Mouse (Mus musculus) regulatory T cell (primary cell): ENCODE results near the gene D930020B18Rik.

Experiments used
- in situ Hi-C: fragments of 300-600 bp; cut with MboI, MseI; formaldehyde crosslinking; loops from one replicate; pipeline ENCODE4 v1.15.1; 2025; ENCODE audit warnings: high pct_unique_total_duplicates

The D930020B18Rik gene

GRCm38 (mm10) chr10:121641272-121642053 lies at the start of gene D930020B18Rik:
Gene D930020B18Rik (plus strand): TSS chr10:121641588.
- in situ Hi-C loops = no loop called here

- in situ Hi-C loops = no loop called here
Observed at GRCm38 (mm10) chr10:121596580-121596979, 44.8 kb upstream of the D930020B18Rik start.

GRCm38 (mm10) chr10:121601272-121601671 lies 40.1 kb upstream of the D930020B18Rik start:
- in situ Hi-C loops = loop anchor here (25.0 kb wide), 1 partner anchor 1511 kb away; no protein-coding TSS in a partner anchor

DNA sequence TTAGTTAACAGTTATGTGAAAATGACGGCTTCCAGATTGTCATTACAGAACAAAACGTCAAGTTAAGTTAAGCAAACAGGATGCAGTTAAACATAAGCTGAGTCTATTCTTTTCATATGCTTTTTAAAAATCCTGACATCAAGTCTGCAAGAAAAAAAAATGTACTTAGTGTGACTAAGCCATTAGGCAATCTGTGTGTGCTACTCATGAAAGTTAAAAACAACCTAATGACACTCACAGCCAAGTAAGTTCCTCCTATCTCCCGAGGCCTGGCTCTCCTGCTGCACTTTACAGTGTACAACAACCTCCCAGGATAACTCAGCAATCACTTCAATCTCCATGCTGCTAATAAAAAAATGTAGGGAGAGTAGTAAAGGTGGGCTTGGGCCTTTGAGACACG lies 37.8 kb upstream of the D930020B18Rik start:
- in situ Hi-C loops = loop anchor here (25.0 kb wide), 1 partner anchor 1509 kb away; no protein-coding TSS in a partner anchor

DNA sequence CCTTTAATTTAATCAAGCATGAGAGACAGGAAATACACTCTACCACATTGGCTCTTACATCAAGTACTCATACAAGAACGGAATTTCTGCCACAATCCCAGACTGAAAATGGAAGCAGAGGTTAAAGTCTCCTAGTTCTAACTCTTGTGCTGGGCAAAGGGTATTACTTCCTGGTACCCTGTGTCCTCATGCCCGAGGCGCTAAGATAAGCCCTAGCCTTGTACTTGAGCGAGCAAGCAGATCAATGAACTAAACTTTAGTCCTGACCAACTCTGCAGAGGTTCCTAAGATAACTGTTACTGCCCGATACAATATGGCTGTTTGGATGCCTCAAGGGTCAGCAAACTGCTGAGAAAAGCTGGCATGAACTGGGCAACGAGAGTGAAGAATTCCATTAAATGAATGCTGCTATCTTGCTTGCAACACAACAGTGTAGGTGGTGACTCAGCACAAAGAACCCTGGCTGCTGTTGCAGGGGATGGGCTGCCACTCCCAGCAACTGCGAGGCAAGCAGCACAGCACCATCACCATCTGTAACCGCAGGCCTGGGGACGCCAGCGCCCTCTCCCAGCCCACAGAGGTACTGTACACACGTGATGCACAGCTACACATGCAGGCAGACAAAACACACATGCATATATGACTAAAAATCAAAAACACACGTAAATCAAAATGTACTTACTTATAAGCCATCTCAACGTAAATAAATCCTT lies 36.6 kb upstream of the D930020B18Rik start:
- in situ Hi-C loops = loop anchor here (25.0 kb wide), 1 partner anchor 1508 kb away; no protein-coding TSS in a partner anchor

DNA sequence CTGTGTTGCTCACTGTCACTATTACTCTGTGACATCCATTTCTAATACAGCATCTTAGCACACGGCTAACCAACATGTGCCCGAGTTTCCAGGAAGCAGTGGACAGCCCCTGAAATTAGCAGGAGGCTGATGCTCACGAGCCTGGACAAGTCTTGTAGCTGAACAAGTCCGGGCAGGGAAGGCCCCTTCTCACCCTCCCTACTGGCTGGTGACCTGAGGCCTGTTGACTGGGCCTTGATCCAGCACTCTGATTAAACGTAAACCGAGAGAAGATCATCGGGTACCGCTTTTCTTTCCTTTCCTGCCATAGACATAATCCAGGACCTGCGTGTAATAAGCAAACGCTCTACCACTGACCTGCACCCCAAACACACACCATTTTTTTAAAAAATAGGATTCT lies 33.2 kb upstream of the D930020B18Rik start:
- in situ Hi-C loops = loop anchor here (25.0 kb wide), 1 partner anchor 1504 kb away; no protein-coding TSS in a partner anchor

GRCm38 (mm10) chr10:121611587-121611986 lies 29.8 kb upstream of the D930020B18Rik start:
- in situ Hi-C loops = loop anchor here (25.0 kb wide), 1 partner anchor 1501 kb away; no protein-coding TSS in a partner anchor

DNA sequence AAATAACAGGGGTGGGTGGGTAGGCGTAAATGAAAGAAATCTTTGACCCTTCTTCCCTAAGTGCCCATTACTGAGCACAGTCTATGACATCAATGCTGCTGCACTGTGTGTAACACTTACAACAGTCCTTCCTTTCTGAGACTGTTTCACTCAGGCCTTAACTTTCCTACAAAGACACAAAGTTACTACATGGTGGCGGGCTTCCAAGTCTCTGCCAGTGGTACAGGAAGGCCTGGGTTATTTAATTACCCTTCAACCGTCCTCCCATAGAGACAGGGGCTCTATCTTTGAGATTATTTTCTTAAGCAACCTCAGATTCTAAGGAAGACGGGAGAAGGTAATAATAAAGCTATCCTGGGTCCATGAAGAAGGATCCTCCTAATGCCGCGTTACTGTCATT lies 28.9 kb upstream of the D930020B18Rik start:
- in situ Hi-C loops = loop anchor here (25.0 kb wide), 1 partner anchor 1500 kb away; no protein-coding TSS in a partner anchor

DNA sequence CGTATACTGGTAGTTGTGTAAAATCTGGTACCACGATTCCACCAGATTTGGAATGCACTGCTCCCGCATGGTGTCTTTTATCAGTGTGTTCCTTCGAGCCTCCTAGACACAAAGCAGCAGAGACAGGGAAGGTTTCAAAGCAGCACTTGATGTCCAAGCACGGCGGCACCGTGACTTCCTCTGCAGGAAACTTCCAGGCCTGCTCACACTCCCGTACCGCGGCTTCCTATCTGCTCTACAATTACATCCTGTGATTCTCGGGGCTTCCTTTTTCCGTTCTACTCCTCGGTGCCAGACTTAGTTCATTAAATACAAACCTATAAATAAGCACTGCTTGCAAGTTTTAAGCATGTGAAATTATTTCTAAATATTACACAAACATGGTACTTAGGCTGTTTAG lies 27.8 kb upstream of the D930020B18Rik start:
- in situ Hi-C loops = loop anchor here (25.0 kb wide), 1 partner anchor 1499 kb away; no protein-coding TSS in a partner anchor

- in situ Hi-C loops = loop anchor here (25.0 kb wide), 1 partner anchor 1497 kb away; no protein-coding TSS in a partner anchor
Observed at GRCm38 (mm10) chr10:121615146-121615870, 26.1 kb upstream of the D930020B18Rik start.

DNA sequence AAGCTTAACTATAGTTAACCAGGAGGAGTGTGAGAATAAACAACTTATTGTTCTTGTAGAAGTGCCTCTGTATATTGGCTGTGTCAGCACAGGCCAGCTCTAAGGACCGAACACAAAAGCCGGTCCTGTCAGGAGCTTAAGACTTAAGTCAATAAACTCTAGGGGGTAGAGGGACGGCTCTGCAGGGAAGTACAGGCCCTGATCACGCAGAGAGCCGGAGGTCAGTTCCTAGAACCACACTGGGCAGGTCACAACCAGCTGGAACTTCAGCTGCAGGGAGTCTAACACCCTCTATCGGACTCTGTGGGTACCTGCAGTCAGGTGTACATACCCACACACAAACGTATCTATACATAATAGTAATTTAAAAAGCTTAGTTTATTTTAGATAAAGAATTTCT lies 25.5 kb upstream of the D930020B18Rik start:
- in situ Hi-C loops = loop anchor here (25.0 kb wide), 1 partner anchor 1496 kb away; no protein-coding TSS in a partner anchor

DNA sequence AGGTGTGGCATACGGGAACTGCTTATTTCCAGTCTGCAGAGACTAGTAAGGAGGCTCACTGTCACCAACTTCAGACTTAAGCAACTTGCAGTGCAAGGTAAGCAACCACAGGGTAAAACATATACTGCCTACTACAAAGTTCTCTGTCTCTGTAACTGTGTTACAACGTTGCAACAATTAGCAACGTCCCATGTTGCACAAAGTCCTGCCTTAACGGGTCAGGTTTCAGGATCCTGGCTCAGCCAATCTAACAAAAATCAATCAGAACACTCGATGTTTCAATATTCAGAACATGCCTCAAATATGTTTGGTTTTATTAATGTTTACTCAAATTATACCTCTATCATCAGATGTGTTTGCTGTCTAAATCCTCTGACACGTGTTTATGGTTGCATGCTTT lies 19.0 kb upstream of the D930020B18Rik start:
- in situ Hi-C loops = loop anchor here (25.0 kb wide), 1 partner anchor 1490 kb away; no protein-coding TSS in a partner anchor

- in situ Hi-C loops = loop anchor here (25.0 kb wide), 1 partner anchor 1489 kb away; no protein-coding TSS in a partner anchor
Observed at GRCm38 (mm10) chr10:121623670-121624069, 17.7 kb upstream of the D930020B18Rik start.

- in situ Hi-C loops = no loop called here
Observed at GRCm38 (mm10) chr10:121625006-121625405, 16.4 kb upstream of the D930020B18Rik start.

DNA sequence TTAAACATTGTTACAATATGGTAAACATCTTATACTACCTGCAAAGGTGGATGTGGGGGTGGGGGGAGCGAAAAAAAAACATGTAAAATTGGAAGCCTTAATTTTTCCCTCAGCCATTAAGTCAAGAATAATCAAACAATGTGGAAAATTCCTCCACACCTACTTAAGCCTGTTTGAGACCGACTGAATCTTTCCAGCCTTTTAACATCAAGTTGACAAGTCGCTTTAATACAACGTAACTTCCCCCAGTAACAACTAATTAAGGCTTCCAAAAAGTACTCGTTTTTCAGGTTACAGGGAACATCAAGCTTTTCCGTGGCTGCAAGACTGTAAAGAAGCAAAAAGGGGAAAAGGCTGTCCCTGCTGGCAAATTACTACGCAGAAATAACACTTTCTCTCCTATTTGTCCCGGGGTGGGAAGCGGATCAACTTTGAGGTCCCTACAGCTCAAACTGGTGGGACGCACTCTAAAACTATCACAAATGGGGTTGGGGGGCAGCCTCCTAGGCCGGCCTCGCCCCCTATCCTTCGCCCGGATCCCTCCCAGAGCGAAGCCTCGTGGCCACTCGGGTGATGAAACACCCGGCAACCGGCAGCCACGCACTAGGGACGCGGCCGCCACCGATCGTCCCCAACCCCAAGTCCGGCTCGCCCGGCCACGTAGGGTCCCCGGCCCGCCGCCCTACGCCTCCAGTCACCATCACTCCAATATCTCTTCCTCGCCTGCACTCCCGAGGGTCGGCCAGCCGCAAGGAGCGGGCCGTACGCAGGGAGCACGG lies 15.8 kb upstream of the D930020B18Rik start:
- in situ Hi-C loops = no loop called here

GRCm38 (mm10) chr10:121626186-121626882 lies 15.1 kb upstream of the D930020B18Rik start, which contains the start of gene Xpot:
Gene Xpot (minus strand): TSS chr10:121626332.
- in situ Hi-C loops = no loop called here

- in situ Hi-C loops = no loop called here
Observed at GRCm38 (mm10) chr10:121627216-121627852, 14.1 kb upstream of the D930020B18Rik start.

DNA sequence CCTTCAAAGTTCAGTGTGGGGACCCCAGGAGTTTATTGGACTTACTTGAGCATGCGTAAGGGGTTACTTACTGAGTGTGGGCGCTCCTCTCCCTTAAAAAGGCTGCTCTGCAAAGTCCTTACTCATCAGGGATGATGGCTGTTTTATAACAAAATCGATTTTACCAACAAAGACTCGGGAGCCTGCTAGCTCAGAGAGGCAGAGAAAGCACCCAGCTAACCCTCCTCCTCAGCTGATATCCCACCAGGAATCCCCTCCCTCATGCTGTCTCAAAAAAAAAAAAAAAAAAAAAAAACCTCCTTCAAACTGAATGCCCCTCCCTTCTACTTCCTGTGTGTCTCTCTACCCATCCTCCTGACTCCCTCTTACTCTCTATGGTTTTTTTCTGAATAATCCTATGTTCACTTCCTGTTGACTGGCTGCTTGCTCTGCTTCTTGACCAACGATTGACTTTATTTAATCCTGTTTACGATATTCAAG lies 12.8 kb upstream of the D930020B18Rik start:
- in situ Hi-C loops = no loop called here

GRCm38 (mm10) chr10:121634159-121634558 lies 7.2 kb upstream of the D930020B18Rik start:
- in situ Hi-C loops = loop anchor here (10.0 kb wide), 1 partner anchor 421 kb away; no protein-coding TSS in a partner anchor
